Mouse (Mus musculus): ENCODE results near the gene Cd300e.

Gene Cd300e

DNA sequence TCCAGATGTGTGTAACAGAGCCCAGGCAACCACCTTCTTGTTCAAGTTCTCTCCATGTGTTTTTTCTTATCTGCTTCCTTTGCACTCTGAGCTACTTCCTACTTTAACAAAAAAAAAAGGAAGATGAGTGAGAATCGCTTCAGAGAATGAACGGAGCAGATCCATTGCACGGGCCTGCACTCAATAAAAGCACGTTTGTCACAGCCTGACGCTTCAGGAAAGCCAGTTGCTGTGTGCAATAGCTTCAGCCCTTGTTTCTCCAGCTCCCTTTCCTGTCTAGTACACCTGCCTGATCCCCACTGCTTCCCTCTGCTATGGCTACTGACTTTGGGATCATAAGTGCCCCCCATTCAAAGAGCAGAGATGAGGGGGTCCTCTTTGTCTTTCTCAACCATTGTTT, at the start of gene Cd300e:
Gene Cd300e, minus strand, starts transcription at position 101 of the 400 bp plus-strand sequence.
- no peak for DNase-seq

DNA sequence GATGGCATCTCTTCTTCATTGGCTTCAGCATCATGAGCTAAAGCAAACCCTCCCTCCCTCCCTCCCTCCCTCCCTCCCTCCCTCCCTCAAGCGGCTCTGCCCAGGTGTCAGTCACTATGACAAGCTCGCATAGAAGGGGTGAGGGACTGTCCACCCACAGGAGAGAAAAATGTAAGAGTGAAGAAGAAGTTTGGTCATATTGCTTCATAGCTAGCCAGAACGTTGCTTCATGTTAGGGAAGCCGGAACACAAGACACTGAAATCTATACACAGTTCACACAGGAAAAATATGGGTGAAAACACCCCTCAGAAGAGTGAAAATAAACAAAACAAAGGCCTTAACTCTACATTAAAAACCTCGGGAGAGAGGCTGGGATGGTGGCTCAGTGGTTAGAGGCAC, 48.3 kb upstream of the Cd300e start:
- no peak for DNase-seq

DNA sequence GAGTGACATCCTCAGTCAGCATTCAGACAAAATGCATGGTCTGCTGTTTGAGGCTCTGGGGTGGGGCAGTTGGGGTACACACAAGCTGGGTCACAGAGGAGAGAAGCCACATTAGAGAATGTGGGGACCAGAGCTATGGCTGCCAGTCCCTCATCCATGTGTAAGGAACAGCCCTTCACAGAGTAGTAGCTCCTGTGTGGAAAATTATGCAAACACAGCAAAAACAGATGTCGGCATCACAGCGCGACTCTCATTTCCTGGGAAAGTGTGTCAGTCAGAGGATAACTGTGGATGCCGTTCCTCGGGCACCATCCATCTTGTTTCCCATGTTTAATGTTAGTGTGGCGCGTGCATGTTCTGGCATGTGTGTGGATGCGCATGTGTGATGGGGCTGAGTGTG, 46.2 kb upstream of the Cd300e start:
- DNase-seq, result no peak

DNA sequence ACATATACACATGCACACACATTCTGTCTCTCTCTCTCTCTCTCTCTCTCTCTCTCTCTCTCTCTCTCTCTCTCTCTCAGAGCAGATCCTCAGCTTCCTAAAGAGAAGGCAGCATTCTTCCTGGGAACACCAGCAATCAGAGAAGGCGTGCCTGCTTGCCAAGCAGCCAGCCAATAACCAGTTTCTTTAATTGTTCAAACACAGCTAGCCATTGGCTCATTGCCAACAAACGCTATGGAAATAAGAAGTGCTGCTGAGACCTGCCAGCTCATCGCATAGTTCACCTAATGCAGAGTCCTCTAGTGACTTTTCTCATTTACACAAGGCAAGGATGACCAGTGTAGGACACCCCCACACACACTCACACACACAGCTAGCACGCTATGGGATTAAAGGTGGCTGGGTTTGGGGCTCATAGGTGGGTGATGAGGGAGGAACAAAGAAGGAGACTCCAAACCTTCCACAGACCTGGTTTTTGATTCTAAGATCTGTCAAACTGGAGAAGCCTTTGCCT, 45.5 kb upstream of the Cd300e start:
- DNase-seq, result no peak

DNA sequence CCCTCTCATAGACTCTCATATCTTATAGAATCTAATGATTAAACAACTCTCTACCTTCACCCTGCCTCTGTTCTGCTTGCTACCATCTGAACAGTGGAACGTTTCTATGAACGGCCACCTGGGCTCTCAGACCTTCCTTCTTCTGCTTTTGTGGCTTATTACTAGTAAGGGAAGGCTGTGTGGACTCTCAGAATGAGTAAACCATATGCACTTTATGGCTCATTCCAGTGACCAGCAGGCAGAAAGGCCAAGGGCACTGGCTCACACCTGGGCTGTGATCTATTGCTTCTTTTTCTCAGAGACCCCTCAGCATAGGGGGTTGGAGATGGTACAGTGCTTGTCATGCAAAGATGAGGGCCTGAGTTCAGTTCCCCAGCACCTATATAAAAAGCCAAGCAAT, 44.7 kb upstream of the Cd300e start:
- no peak for DNase-seq

DNA sequence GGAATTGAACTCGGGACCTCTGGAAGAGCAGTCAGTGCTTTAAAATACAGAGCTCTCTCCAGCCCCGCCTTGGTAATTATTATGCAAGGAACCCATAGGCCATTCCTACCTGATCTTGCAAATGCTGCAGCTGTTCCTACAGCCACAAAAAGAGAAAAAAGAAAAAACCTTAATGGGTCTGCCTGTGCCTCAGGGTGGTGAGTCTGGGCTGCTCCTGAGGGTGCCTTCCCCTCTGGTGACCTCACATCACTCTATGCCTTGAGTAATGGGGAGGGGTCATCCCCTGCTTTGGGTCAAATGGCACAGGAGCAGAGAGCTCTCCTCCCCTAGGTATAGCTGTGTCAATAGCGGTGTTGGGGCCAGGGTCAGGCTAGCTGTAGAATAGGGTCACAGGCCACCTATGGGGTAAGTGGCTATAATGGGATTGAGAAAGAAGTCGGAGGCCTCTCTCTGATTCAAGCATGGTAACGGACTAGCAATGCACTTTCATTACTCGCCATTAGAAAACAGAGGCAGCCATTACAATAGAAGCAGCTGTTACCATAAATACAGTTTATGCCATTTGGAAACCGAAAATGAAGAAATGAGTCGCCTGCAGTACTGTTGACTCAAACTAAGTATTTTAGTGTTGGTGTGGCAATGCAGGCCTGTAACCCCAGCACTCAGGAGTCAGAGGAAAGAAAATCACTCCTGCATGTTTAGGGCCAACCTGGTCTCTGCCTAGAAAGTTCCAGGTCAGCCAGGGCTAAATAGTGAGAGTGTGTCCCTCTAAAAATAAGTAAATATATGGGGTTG, 43.0 kb upstream of the Cd300e start:
- DNase-seq, result no peak

DNA sequence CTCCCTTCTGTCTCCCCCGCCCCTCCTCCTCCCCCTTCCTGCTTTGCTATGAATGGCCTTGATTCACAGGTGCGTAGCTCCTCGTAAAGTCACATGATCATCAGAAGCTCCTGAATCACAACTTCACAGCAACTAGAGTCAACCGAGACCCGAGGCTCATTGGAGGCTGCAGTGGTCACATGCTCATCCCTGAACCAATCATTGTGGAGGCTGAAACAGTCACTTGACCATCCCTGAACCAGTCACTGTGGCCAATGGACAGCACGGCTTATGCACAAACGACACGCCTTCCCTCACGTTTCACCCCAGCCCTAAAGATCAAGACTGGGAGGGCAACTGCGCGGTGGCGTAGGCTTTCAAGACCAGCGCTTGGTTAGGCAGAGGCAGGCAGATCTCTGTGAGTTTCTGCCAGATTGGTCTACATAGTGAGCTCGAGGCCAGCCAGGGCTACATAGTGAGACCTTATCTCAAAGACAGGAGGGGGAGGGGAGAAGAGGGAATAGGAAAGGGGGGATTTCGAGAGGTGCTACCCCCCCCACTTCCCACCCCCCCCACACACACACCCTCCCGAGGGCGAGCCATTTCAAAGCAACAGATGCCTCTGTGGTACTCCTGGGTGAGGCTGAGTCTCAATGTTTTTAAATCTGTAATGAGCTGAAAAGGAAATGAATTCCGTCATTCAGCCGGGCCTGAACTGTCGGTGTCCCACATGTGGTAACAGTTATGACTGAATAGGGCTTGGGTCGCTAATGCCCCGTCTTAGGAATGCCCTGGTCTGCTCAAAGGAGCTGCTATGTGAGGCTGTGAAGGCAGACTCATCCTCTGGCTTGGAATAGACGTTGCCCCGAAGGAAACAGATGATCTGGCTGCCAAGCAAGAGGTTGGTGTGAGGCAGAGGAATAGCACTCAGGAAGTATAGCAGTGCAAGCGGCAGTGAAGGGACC, 41.8 kb upstream of the Cd300e start:
- no peak for DNase-seq

DNA sequence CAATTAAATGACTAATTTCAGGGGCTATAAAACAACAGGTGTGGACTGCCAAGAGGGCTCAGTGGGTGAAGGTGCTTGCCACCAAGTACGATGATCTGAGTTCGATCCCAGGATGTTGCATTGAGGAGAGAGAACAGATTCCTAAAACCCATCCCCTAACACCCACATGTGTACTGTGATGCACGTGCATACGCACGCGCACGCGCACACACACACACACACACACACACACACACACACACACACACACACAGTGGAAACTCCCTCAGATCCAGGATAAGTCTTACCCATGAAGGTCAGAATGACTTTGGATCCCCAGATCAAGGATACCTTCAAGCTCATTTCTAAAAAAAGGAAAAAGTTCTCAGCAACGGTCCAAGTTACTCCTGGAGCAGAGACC, 40.1 kb upstream of the Cd300e start:
- no peak for DNase-seq

DNA sequence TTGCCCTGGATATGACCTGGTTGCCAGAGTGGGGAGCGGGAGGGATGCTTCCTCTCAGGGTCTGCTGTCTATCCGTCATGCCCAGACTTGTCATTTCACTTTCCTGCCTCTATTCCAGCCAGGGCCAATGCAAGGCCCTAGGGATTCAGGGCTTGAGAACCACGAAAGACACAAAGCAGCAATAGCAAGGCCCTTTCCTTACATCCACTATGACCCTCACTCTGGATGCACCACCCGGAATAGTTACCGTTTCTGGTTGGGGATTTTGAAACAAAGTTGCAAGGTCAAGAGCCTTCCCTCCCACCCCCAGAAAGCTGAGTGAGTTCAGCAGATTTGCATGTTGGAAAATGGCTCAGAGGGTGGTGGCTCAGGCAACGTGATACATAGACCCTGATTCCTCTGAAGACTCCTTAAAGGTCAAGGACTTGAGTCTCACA, 39.7 kb upstream of the Cd300e start:
- no peak for DNase-seq

DNA sequence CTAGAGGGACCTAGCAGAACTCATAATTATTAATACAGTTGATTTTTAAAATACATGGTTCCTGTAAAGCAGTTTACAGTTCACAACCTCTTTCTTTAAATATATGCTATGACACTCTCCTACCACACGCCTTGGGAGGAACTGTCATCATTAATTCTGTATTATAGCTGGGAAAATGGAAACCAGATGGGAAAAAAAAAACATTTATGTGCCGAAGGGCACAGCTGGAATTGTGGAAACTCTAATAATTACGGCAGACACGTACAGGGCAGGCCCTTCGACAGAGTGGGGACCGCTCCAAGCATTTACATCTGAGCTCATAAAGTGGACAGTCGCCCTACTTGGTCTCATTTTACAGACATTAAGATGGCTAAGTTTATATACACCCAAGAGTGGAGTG, 38.8 kb upstream of the Cd300e start:
- DNase-seq, result no peak

DNA sequence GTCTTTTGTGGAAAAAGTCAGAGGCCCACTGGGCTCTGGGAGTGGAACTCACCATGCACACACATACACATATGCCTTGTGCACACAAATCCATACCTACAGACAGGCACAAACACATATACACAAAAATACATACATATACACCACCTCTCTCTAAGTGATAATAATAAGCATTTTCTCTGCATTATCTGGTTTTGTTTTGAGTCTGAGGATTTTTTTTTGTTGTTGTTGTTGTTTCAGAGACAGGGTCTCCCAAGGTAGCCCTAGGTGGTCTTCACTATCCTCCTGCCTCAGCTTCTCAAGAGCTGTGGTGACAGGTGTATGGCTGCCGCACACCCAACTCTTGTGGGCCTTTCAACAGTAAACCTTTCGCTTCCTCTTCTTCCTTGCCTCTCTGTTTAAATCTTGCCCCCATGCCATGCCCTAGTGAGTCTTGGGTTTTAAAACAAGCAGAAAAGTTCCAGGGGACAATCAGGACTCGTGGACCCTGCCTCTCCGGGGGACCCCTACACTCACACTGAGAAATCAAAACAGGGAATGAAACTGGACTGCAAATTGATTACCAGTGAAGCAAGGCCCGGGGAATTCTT, 38.1 kb upstream of the Cd300e start:
- DNase-seq, result no peak

DNA sequence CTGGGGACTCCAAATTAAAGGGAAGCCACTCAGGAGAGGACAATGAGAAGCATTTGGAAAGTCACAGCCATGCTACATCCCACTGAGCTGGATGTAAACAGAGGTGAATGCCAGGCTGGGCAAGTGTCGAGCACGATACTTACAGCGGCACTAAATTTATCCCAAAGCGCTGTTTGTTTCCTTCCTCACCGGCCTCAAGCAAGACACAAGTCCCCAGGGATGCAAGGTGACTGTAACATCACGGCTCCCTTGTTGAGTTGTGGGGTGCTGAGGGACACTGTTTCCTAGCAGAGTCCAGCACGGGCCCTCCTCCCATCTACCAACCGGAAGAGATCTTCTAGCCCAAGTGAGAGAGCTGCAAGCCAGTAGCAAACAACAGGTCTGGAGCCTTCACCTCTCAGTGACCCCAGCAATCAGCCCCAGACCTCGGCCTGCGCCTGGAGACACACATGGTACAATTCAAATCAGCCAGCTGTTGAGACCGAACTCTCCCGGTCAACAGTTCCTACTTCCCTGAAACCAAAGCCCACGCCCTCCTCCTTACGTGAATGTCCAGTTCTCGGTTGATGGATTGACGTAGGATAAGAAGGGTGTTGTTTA, 37.4 kb upstream of the Cd300e start:
- DNase-seq, result no peak

DNA sequence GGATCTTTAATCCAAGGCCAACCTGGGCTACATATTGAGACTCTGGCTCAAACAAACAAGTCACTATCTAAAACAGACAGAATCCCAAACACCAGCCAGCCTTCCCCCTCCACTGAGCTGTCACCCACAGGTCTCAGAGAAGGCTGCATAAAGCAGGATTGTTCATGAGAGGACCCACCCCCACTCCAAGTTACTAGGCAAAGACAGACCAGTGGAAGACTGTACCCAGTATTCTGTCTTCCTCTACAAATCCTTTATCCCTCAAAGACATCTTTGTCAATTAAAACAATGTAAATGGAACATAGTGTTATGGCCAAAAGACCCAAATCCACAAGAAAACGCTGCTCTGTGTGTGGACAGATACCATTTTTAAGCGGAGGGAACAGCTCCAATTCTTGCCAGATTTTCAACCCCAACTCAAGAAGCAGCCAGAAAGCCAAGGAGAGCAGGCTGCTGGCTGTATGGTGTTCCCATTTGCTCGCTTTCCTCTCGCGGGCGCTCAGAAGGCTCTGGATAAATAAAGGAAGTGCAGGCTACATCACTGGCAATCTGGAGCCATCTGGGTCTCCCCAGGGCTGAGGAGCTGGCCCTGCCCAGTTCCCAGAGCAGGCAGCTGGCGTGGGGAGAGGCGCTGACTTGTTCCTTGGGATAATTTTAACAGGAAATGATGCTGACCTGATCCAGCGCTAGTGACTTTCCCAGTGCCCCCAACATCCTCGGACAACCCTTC, 36.4 kb upstream of the Cd300e start:
- no peak for DNase-seq

DNA sequence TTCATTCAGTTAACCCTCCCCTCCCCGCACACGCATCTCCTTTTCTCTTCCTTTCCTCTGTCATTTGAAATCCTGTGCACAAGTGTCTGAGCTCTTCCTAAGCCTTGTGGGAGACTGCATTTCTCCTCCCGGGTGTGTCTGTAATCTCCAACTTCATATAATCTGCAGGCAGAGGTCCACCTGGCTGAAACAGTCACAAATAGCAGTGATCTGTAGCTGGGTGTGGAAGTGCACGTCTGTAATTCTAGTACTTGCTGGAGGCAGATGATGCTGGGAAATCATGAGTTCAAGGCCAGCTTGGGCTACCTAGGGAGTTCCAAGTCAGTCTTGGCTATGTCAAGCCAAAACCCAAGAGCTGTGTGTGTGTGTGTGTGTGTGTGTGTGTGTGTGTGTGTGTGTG, 30.2 kb upstream of the Cd300e start:
- DNase-seq, result no peak

DNA sequence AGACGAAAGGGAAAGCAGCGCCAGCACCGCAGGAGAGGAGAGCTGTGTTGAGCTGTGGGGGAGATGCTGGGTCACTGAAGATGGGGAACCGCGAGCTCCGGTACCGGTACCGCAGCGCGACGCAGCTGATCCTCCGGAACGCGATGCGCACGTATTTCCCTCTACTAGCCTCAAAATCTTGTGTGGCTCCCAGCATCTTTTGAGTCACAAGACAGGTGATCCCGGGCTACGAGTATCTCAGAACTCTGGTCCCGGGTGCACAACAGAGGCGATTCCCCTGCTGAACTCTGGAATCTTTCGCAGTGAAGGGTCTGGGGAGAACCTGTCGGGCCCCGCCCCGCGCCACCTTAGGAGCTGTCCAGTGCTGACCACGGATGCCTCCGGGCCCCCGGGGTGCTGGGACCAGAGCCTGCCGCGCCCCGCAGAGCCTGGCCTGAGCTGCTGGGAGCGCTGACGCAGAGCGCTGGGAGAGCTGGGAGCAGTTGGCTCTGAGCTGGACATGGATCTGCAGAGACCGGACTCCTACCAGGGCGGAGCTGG, 29.5 kb upstream of the Cd300e start, which contains the start of gene Rab37:
Gene Rab37, plus strand, starts transcription at position 70 of the 540 bp plus-strand sequence.
- DNase-seq, result no peak

DNA sequence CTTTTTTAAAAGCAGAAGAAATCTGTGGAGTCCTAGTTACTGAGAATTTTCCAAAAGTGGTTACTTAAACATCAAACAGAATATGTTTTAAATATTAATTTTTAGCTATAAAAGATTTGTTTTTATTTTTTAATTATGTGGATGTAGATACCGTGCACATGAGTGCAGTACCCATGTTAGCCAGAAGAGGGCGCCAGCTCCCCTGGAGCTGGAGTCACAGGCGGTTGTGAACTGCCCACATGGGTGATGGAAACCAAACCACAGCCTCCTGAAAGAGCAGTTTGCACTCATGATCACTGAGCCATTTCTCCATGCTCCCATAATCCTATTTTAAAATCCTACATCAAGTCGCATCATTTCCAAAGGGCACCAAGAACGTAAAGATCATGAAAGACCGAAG, 27.9 kb upstream of the Cd300e start:
- DNase-seq, result no peak

DNA sequence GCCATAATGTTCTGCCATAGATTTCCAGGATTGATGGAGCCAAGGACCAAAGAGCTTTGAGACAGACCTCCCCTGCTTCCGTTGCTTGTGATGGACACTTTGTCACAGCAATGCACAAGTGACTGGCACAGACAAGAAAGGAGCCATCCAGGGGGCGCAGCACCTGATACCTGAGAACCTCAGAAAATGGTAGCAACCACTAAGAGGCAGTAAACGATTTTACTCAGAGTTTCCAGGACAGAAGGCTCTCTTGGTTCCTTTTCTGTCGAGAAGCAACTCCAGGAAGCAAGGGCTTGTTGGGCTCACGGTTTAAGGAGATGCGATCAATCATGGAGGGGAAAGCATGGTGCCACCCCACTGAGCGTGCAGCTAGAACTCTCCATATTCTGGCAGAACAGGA, 24.2 kb upstream of the Cd300e start:
- DNase-seq, result no peak

DNA sequence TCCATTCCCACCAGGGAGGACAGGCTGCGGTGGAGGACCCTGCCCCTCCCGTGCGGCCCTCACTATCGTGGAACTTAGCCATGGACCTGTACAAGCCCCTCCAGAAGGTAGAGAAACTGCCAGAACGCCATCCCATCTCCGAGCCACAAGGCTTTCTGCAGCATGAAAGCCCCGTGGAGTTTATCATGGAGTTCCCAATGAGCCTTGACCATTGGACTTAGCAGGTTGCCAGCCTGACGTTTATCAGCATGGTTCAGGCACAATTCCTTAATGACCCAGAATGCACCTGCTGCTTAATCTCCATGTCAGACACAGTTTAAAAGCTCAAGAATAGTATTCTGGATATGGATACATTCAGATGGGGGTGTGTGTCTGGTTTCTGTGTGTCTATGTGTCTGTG, 23.1 kb upstream of the Cd300e start:
- DNase-seq, result no peak

DNA sequence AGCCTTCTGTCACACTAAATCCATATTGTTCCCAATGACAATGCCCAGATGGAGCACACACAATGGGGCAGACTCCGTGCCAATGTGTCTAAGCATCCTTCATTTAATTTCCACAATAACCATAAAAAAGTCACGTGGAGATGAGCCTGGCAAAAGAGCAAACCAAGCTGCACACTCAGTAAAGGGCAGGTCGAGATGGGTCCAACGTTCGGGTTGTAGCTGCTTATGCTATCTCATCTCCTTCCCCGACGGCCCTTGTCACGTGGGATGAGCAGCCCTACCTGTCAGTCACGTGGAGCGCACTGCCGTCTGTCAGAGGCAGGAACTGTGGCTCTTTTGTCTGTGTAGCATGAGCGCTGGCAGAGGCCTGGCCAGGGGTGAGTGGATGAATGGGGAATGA, 22.6 kb upstream of the Cd300e start:
- no peak for DNase-seq

DNA sequence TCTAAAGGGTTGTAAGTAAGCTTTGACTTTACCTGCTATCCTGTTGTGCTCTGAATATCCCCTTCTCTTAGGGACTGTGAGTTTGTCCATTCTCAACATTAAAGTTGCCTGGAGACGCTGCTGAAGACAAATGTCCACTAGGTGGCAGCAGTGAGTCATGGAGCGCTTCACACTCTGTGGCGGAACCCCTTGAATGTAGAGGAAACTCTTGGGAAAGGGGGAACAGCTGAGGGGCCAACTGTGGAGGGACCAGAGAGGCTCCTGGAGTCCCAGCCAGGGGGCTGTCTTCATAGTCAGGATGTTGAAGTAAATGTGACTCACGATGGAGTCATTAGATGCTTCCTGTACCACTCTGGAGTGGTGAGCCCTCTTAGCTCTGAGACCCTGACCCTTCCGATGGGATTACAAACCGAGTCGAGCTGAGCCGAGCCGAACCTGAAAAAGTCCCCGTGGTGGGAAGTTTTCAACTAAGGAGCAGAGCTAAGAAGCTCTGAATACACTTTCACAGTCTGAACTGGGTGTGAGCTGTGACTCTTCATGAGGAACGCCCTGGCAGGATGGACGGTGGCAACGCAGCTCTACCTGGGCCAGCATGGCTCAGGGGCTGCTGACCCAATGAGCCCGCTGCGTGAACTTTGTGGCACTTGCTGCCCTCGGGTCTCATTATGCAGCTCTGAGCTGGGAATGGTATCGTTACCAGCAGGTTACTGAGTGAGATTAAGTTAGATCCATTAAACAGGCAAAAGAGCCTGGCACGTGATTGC, 21.6 kb upstream of the Cd300e start:
- peak; percentile 71 for DNase-seq

DNA sequence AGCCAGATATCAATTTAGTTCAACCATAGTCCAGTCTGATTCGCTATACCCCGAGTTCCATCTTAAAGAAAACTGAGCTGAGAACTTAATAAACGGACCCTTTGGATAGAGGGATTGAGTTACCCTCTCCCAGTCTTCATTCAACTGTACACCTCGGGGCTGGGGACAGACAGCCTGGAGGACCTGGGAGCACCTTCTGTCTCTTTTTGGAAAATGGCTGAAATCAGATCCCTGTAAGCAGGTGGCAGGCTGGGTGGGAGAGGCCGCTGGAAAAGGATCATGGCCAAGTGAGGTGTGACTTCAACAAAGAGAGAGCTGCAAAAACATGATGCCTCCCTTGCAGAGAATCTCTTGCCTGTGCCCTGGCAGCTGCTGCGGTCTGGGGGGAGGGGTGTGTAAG, 20.2 kb upstream of the Cd300e start:
- no peak for DNase-seq
